Mouse (Mus musculus): Measurements from ENCODE around the gene Tnip2.

Tnip2 gene

DNA sequence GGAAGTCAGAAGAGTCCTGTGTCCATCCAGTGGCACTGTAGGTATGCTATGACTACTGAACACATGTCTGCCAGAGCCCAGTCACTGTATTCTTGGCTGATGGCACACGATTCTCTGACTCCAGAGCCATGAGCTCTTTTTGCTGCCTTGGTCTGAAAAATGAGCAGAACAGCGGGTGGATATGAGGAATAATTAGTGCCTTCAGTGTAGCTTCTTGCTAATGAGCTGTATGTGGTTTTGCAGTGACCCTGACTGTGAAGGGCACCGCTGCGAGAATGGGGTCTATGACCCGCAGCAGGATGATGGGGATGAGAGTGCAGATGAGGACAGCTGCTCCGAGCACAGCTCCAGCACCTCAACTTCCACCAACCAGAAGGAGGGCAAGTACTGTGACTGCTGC, 52.0 kb downstream of the Tnip2 start:
- DNase-seq (ENCODE audit: inconsistent ontology term) = peak; percentile 82

- DNase-seq (ENCODE audit: inconsistent ontology term) = no peak
Measured at GRCm38 (mm10) chr5:34461294-34461693, 52.5 kb downstream of the Tnip2 start.

DNA sequence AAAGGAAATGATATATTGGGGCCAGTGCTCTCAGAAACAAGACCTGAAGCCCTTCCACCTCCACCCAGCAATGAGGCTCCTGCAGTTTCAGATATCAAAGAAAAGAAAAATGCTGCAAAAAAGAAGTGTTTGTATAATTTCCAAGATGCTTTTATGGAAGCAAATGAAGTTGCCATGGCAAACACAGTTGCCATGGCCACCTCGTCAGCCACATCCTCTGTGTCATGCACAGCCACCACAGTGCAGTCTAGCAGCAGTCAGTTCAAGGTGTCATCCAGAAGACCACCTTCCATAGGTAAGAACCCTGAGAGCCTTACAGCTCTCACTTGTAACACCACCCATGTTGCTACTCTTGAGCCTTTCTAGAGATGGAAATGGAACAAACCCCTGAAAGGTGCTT, 54.8 kb downstream of the Tnip2 start:
- DNase-seq (ENCODE audit: inconsistent ontology term) = no peak

GRCm38 (mm10) chr5:34446207-34446606, 67.6 kb downstream of the Tnip2 start:
- no peak for DNase-seq (ENCODE audit: inconsistent ontology term)
